Mouse (Mus musculus): ENCODE results near the gene Atp5d.

GRCm38 (mm10) chr10:80152873-80153260, 14.4 kb downstream of the Atp5d start:
- TF ChIP-seq POLR2A (IDR thresholded peaks at IDR 0.05; ENCODE audit: insufficient read depth, low read depth, low read length) (no peak), EP300 (IDR thresholded peaks at IDR 0.05; ENCODE audit: insufficient read depth, low read depth, low read length) (no peak), CTCF (IDR thresholded peaks at IDR 0.05) (no peak)
